Mouse (Mus musculus): ENCODE results near the gene Satb1. TPM values are rescaled to one million over a fixed set of nuclear protein-coding genes. Genes with fewer than 3 reads are reported as not detected.

Gene Satb1
- polyA plus RNA-seq, 1 experiment from 2014 or later = 34.2 TPM

GRCm38 (mm10) chr17:51790387-51791060 lies 42.6 kb downstream of the Satb1 start:
- ATAC-seq (ENCODE audit: low FRiP score, low TSS enrichment) = peak; percentile 88
- WGBS = 8% methylated on average over 8 of the region's 8 CpGs
- H3K4me2 ChIP-seq (ENCODE audit: low read length) = peak overlapping the region; percentile 33
- H3K4me3 ChIP-seq (replicated peaks; ENCODE audit: low read depth, low read length) = no peak overlapping the region
- no peaks in the 10 kb centered on the region for H3K9me3 ChIP-seq (ENCODE audit: control insufficient read depth, low read length)
- H3K27me3 ChIP-seq (ENCODE audit: control insufficient read depth, insufficient read depth, low read length) = no peaks in the 10 kb centered on the region
- no peak overlapping the region for H3K9ac ChIP-seq (replicated peaks; ENCODE audit: low read length)
- H3K4me1 ChIP-seq (ENCODE audit: control insufficient read depth, insufficient read depth, low read length) = peaks cover 24% of the 10 kb centered on the region
- no peaks in the 10 kb centered on the region for H3K36me3 ChIP-seq (ENCODE audit: control insufficient read depth, insufficient read depth, low read length)
- DNase-seq = peak; percentile 70
- peak overlapping the region; percentile 78 for H3K27ac ChIP-seq (replicated peaks; ENCODE audit: low read depth, low read length)

GRCm38 (mm10) chr17:51789777-51790176 lies 43.3 kb downstream of the Satb1 start:
- no peak overlapping the region for H3K4me3 ChIP-seq (replicated peaks; ENCODE audit: low read depth, low read length)
- H3K36me3 ChIP-seq (ENCODE audit: control insufficient read depth, insufficient read depth, low read length) = peaks cover 2% of the 10 kb centered on the region; the same call in 1 of the 2 replicates
- H3K9ac ChIP-seq (replicated peaks; ENCODE audit: low read length) = no peak overlapping the region
- DNase-seq (no peak), ATAC-seq (ENCODE audit: low FRiP score, low TSS enrichment) (no peak)
- no peak overlapping the region; the same call in 1 of the 2 replicates for H3K4me2 ChIP-seq (ENCODE audit: low read length)
- H3K27ac ChIP-seq (replicated peaks; ENCODE audit: low read depth, low read length) = no peak overlapping the region
- no peaks in the 10 kb centered on the region for H3K9me3 ChIP-seq (ENCODE audit: control insufficient read depth, low read length)
- peaks cover 24% of the 10 kb centered on the region for H3K4me1 ChIP-seq (ENCODE audit: control insufficient read depth, insufficient read depth, low read length)
- 42% methylated on average over 6 of the region's 6 CpGs for WGBS
- no peaks in the 10 kb centered on the region for H3K27me3 ChIP-seq (ENCODE audit: control insufficient read depth, insufficient read depth, low read length)

GRCm38 (mm10) chr17:51789098-51789497 lies 44.0 kb downstream of the Satb1 start:
- H3K9ac ChIP-seq (replicated peaks; ENCODE audit: low read length) = no peak overlapping the region
- H3K4me1 ChIP-seq (ENCODE audit: control insufficient read depth, insufficient read depth, low read length) = peaks cover 24% of the 10 kb centered on the region
- H3K36me3 ChIP-seq (ENCODE audit: control insufficient read depth, insufficient read depth, low read length) = peaks cover 6% of the 10 kb centered on the region; the same call in 1 of the 2 replicates
- 0 out of 2 replicates have a peak overlapping the region, but pooled peaks have one; percentile 15 for H3K27ac ChIP-seq (replicated peaks; ENCODE audit: low read depth, low read length)
- H3K9me3 ChIP-seq (ENCODE audit: control insufficient read depth, low read length) = no peaks in the 10 kb centered on the region
- 90% methylated on average over 4 of the region's 4 CpGs for WGBS
- no peak for DNase-seq
- H3K27me3 ChIP-seq (ENCODE audit: control insufficient read depth, insufficient read depth, low read length) = no peaks in the 10 kb centered on the region
- ATAC-seq (ENCODE audit: low FRiP score, low TSS enrichment) = no peak
- H3K4me3 ChIP-seq (replicated peaks; ENCODE audit: low read depth, low read length) = no peak overlapping the region
- no peak overlapping the region for H3K4me2 ChIP-seq (ENCODE audit: low read length)

GRCm38 (mm10) chr17:51787955-51788354 lies 45.1 kb downstream of the Satb1 start:
- no peak overlapping the region for H3K4me2 ChIP-seq (ENCODE audit: low read length)
- H3K9me3 ChIP-seq (ENCODE audit: control insufficient read depth, low read length) = no peaks in the 10 kb centered on the region
- H3K36me3 ChIP-seq (ENCODE audit: control insufficient read depth, insufficient read depth, low read length) = peaks cover 13% of the 10 kb centered on the region
- H3K4me3 ChIP-seq (replicated peaks; ENCODE audit: low read depth, low read length) = no peak overlapping the region
- ATAC-seq (ENCODE audit: low FRiP score, low TSS enrichment) = no peak
- no peak for DNase-seq
- 95% methylated on average over 2 of the region's 2 CpGs for WGBS
- peaks cover 24% of the 10 kb centered on the region for H3K4me1 ChIP-seq (ENCODE audit: control insufficient read depth, insufficient read depth, low read length)
- H3K9ac ChIP-seq (replicated peaks; ENCODE audit: low read length) = no peak overlapping the region
- H3K27ac ChIP-seq (replicated peaks; ENCODE audit: low read depth, low read length) = no peak overlapping the region
- no peaks in the 10 kb centered on the region for H3K27me3 ChIP-seq (ENCODE audit: control insufficient read depth, insufficient read depth, low read length)

- H3K4me1 ChIP-seq (ENCODE audit: control insufficient read depth, insufficient read depth, low read length) = peaks cover 19% of the 10 kb centered on the region
- H3K36me3 ChIP-seq (ENCODE audit: control insufficient read depth, insufficient read depth, low read length) = peaks cover 24% of the 10 kb centered on the region
- DNase-seq (no peak), ATAC-seq (ENCODE audit: low FRiP score, low TSS enrichment) (no peak)
- no peak overlapping the region for H3K27ac ChIP-seq (replicated peaks; ENCODE audit: low read depth, low read length)
- H3K4me3 ChIP-seq (replicated peaks; ENCODE audit: low read depth, low read length) = no peak overlapping the region
- no peaks in the 10 kb centered on the region for H3K27me3 ChIP-seq (ENCODE audit: control insufficient read depth, insufficient read depth, low read length)
- H3K9me3 ChIP-seq (ENCODE audit: control insufficient read depth, low read length) = no peaks in the 10 kb centered on the region
- no peak overlapping the region for H3K4me2 ChIP-seq (ENCODE audit: low read length)
- no peak overlapping the region for H3K9ac ChIP-seq (replicated peaks; ENCODE audit: low read length)
- WGBS = 81% methylated on average over 2 of the region's 2 CpGs
Measured at GRCm38 (mm10) chr17:51786050-51786449, 47.0 kb downstream of the Satb1 start.

GRCm38 (mm10) chr17:51784935-51785334 lies 48.2 kb downstream of the Satb1 start:
- DNase-seq = no peak
- Histone ChIP-seq H3K27ac (replicated peaks; ENCODE audit: low read depth, low read length) (no peak overlapping the region), H3K4me2 (ENCODE audit: low read length) (no peak overlapping the region), H3K9ac (replicated peaks; ENCODE audit: low read length) (no peak overlapping the region), H3K27me3 (ENCODE audit: control insufficient read depth, insufficient read depth, low read length) (no peaks in the 10 kb centered on the region), H3K9me3 (ENCODE audit: control insufficient read depth, low read length) (no peaks in the 10 kb centered on the region), H3K36me3 (ENCODE audit: control insufficient read depth, insufficient read depth, low read length) (peaks cover 24% of the 10 kb centered on the region), H3K4me3 (replicated peaks; ENCODE audit: low read depth, low read length) (no peak overlapping the region), H3K4me1 (ENCODE audit: control insufficient read depth, insufficient read depth, low read length) (peaks cover 8% of the 10 kb centered on the region; the same call in 1 of the 2 replicates)
- no peak for ATAC-seq (ENCODE audit: low FRiP score, low TSS enrichment)
- WGBS = 79% methylated on average over 9 of the region's 9 CpGs

GRCm38 (mm10) chr17:51783591-51784279 lies 49.4 kb downstream of the Satb1 start:
- 91% methylated on average over 8 of the region's 8 CpGs for WGBS
- H3K4me2 ChIP-seq (ENCODE audit: low read length) = no peak overlapping the region
- DNase-seq (no peak), ATAC-seq (ENCODE audit: low FRiP score, low TSS enrichment) (no peak)
- no peak overlapping the region for H3K9ac ChIP-seq (replicated peaks; ENCODE audit: low read length)
- H3K4me1 ChIP-seq (ENCODE audit: control insufficient read depth, insufficient read depth, low read length) = 0 out of 2 replicates have a peak, but pooled peaks cover 3% of the 10 kb centered on the region
- H3K27ac ChIP-seq (replicated peaks; ENCODE audit: low read depth, low read length) = no peak overlapping the region
- H3K27me3 ChIP-seq (ENCODE audit: control insufficient read depth, insufficient read depth, low read length) = no peaks in the 10 kb centered on the region
- H3K9me3 ChIP-seq (ENCODE audit: control insufficient read depth, low read length) = no peaks in the 10 kb centered on the region
- peaks cover 24% of the 10 kb centered on the region for H3K36me3 ChIP-seq (ENCODE audit: control insufficient read depth, insufficient read depth, low read length)
- no peak overlapping the region for H3K4me3 ChIP-seq (replicated peaks; ENCODE audit: low read depth, low read length)

GRCm38 (mm10) chr17:51780036-51780435 lies 53.1 kb downstream of the Satb1 start:
- no peak overlapping the region for H3K4me3 ChIP-seq (replicated peaks; ENCODE audit: low read depth, low read length)
- no peak overlapping the region for H3K9ac ChIP-seq (replicated peaks; ENCODE audit: low read length)
- DNase-seq (no peak), ATAC-seq (ENCODE audit: low FRiP score, low TSS enrichment) (no peak)
- no peaks in the 10 kb centered on the region for H3K9me3 ChIP-seq (ENCODE audit: control insufficient read depth, low read length)
- H3K4me1 ChIP-seq (ENCODE audit: control insufficient read depth, insufficient read depth, low read length) = 0 out of 2 replicates have a peak, but pooled peaks cover 5% of the 10 kb centered on the region
- H3K27ac ChIP-seq (replicated peaks; ENCODE audit: low read depth, low read length) = no peak overlapping the region
- H3K27me3 ChIP-seq (ENCODE audit: control insufficient read depth, insufficient read depth, low read length) = no peaks in the 10 kb centered on the region
- no peak overlapping the region for H3K4me2 ChIP-seq (ENCODE audit: low read length)
- peaks cover 24% of the 10 kb centered on the region for H3K36me3 ChIP-seq (ENCODE audit: control insufficient read depth, insufficient read depth, low read length)
- 93% methylated on average over 11 of the region's 11 CpGs for WGBS
